Mouse (Mus musculus): ENCODE measurements at regions not wholly inside any gene's neighbourhood (a gene's known extent, or its start where the extent isn't known, plus 50 kb on each side); places are given as distances from the start of the nearest gene placed in this dataset.
"Not testable (repeated sequence)": the region's sequence is repeated elsewhere in the genome, so short reads cannot be mapped to it uniquely, and the experiment has no call there.

GRCm38 (mm10) chr14:102199430-102199829 is 469.7 kb downstream of the Lmo7 start:
- Histone ChIP-seq H3K9ac (replicated peaks) (no peak overlapping the region), H3K4me1 (no peaks in the 10 kb centered on the region), H3K4me2 (no peak overlapping the region), H3K27ac (replicated peaks) (no peak overlapping the region), H3K4me3 (replicated peaks) (no peak overlapping the region), H3K9me3 (replicated peaks) (no peaks in the 10 kb centered on the region), H3K36me3 (no peaks in the 10 kb centered on the region), H3K27me3 (replicated peaks) (no peaks in the 10 kb centered on the region)
- ATAC-seq (ENCODE audit: low FRiP score) = no peak
- 90% methylated on average over 6 of the region's 6 CpGs for WGBS

- 67% methylated on average over 1 of the region's 1 CpGs for WGBS
- no peak overlapping the region for H3K4me2 ChIP-seq
- no peaks in the 10 kb centered on the region for H3K27me3 ChIP-seq (replicated peaks)
- no peaks in the 10 kb centered on the region for H3K36me3 ChIP-seq
- ATAC-seq (ENCODE audit: low FRiP score) = no peak
- no peak overlapping the region for H3K27ac ChIP-seq (replicated peaks)
- no peaks in the 10 kb centered on the region for H3K9me3 ChIP-seq (replicated peaks)
- H3K4me1 ChIP-seq = no peaks in the 10 kb centered on the region
- H3K4me3 ChIP-seq (replicated peaks) = no peak overlapping the region
- H3K9ac ChIP-seq (replicated peaks) = no peak overlapping the region
These were observed 461.0 kb downstream of the Lmo7 start for GRCm38 (mm10) chr14:102190786-102191185.

GRCm38 (mm10) chr14:102181269-102181668 is 451.5 kb downstream of the Lmo7 start:
- Histone ChIP-seq H3K36me3 (no peaks in the 10 kb centered on the region), H3K27me3 (replicated peaks) (no peaks in the 10 kb centered on the region), H3K4me1 (no peaks in the 10 kb centered on the region), H3K4me2 (no peak overlapping the region), H3K9ac (replicated peaks) (no peak overlapping the region), H3K27ac (replicated peaks) (no peak overlapping the region), H3K9me3 (replicated peaks) (no peaks in the 10 kb centered on the region), H3K4me3 (replicated peaks) (no peak overlapping the region)
- 87% methylated on average over 3 of the region's 3 CpGs for WGBS
- ATAC-seq (ENCODE audit: low FRiP score) = no peak

- no peaks in the 10 kb centered on the region for H3K4me1 ChIP-seq
- 84% methylated on average over 2 of the region's 2 CpGs for WGBS
- no peaks in the 10 kb centered on the region for H3K9me3 ChIP-seq (replicated peaks)
- no peak overlapping the region for H3K4me3 ChIP-seq (replicated peaks)
- no peak overlapping the region for H3K9ac ChIP-seq (replicated peaks)
- H3K4me2 ChIP-seq = no peak overlapping the region
- H3K27me3 ChIP-seq (replicated peaks) = no peaks in the 10 kb centered on the region
- no peaks in the 10 kb centered on the region for H3K36me3 ChIP-seq
- H3K27ac ChIP-seq (replicated peaks) = no peak overlapping the region
- no peak for ATAC-seq (ENCODE audit: low FRiP score)
These were observed 442.0 kb downstream of the Lmo7 start for GRCm38 (mm10) chr14:102171775-102172174.

GRCm38 (mm10) chr14:102161291-102162284 is 431.8 kb downstream of the Lmo7 start:
- Histone ChIP-seq H3K27ac (replicated peaks) (no peak overlapping the region), H3K36me3 (no peaks in the 10 kb centered on the region), H3K9me3 (replicated peaks) (no peaks in the 10 kb centered on the region), H3K4me1 (no peaks in the 10 kb centered on the region), H3K27me3 (replicated peaks) (no peaks in the 10 kb centered on the region), H3K9ac (replicated peaks) (no peak overlapping the region), H3K4me3 (replicated peaks) (no peak overlapping the region), H3K4me2 (no peak overlapping the region)
- ATAC-seq (ENCODE audit: low FRiP score) = no peak
- 74% methylated on average over 3 of the region's 3 CpGs for WGBS

- H3K4me2 ChIP-seq; H3K4me3 ChIP-seq (replicated peaks); H3K9ac ChIP-seq (replicated peaks); ATAC-seq (ENCODE audit: low FRiP score); H3K27ac ChIP-seq (replicated peaks); H3K4me1 ChIP-seq; H3K9me3 ChIP-seq (replicated peaks); H3K27me3 ChIP-seq (replicated peaks); H3K36me3 ChIP-seq: not testable (repeated sequence)
- over 99% methylated on average over 4 of the region's 4 CpGs for WGBS
These were observed 420.7 kb downstream of the Lmo7 start for GRCm38 (mm10) chr14:102150410-102150809.

- no peaks in the 10 kb centered on the region for H3K4me1 ChIP-seq
- no peak overlapping the region for H3K4me3 ChIP-seq (replicated peaks)
- 19% methylated on average over 2 of the region's 2 CpGs for WGBS
- no peaks in the 10 kb centered on the region for H3K27me3 ChIP-seq (replicated peaks)
- no peaks in the 10 kb centered on the region for H3K36me3 ChIP-seq
- H3K9ac ChIP-seq (replicated peaks) = no peak overlapping the region
- no peak for ATAC-seq (ENCODE audit: low FRiP score)
- no peak overlapping the region for H3K27ac ChIP-seq (replicated peaks)
- no peaks in the 10 kb centered on the region for H3K9me3 ChIP-seq (replicated peaks)
- no peak overlapping the region for H3K4me2 ChIP-seq
These were observed 413.0 kb downstream of the Lmo7 start for GRCm38 (mm10) chr14:102142720-102143119.

GRCm38 (mm10) chr14:102138936-102139335 is 409.2 kb downstream of the Lmo7 start:
- Histone ChIP-seq H3K4me1 (no peaks in the 10 kb centered on the region), H3K4me2 (no peak overlapping the region), H3K4me3 (replicated peaks) (no peak overlapping the region), H3K27me3 (replicated peaks) (no peaks in the 10 kb centered on the region), H3K27ac (replicated peaks) (no peak overlapping the region), H3K36me3 (no peaks in the 10 kb centered on the region), H3K9ac (replicated peaks) (no peak overlapping the region), H3K9me3 (replicated peaks) (no peaks in the 10 kb centered on the region)
- 89% methylated on average over 1 of the region's 1 CpGs for WGBS
- ATAC-seq (ENCODE audit: low FRiP score) = no peak

- no peaks in the 10 kb centered on the region for H3K27me3 ChIP-seq (replicated peaks)
- H3K9ac ChIP-seq (replicated peaks) = no peak overlapping the region
- H3K27ac ChIP-seq (replicated peaks) = no peak overlapping the region
- WGBS = 53% methylated on average over 3 of the region's 3 CpGs
- ATAC-seq (ENCODE audit: low FRiP score) = no peak
- no peaks in the 10 kb centered on the region for H3K4me1 ChIP-seq
- H3K4me2 ChIP-seq = no peak overlapping the region
- H3K4me3 ChIP-seq (replicated peaks) = no peak overlapping the region
- H3K9me3 ChIP-seq (replicated peaks) = no peaks in the 10 kb centered on the region
- no peaks in the 10 kb centered on the region for H3K36me3 ChIP-seq
These were observed 388.4 kb downstream of the Lmo7 start for GRCm38 (mm10) chr14:102118166-102118565.

- Histone ChIP-seq H3K9me3 (replicated peaks) (no peaks in the 10 kb centered on the region), H3K27ac (replicated peaks) (no peak overlapping the region), H3K9ac (replicated peaks) (no peak overlapping the region), H3K4me3 (replicated peaks) (no peak overlapping the region), H3K27me3 (replicated peaks) (no peaks in the 10 kb centered on the region), H3K4me2 (no peak overlapping the region), H3K36me3 (no peaks in the 10 kb centered on the region), H3K4me1 (no peaks in the 10 kb centered on the region)
- 91% methylated on average over 3 of the region's 3 CpGs for WGBS
- ATAC-seq (ENCODE audit: low FRiP score) = no peak
These were observed 376.4 kb downstream of the Lmo7 start for GRCm38 (mm10) chr14:102106165-102106564.

GRCm38 (mm10) chr14:102094105-102094504 is 364.3 kb downstream of the Lmo7 start:
- H3K4me1 ChIP-seq = no peaks in the 10 kb centered on the region
- 32% methylated on average over 1 of the region's 1 CpGs for WGBS

GRCm38 (mm10) chr14:102092557-102092956 is 362.8 kb downstream of the Lmo7 start:
- 56% methylated on average over 6 of the region's 6 CpGs for WGBS

More at GRCm38 (mm10) chr14:102094105-102094504, 364.3 kb downstream of the Lmo7 start:
- Histone ChIP-seq H3K27ac (replicated peaks) (no peak overlapping the region), H3K4me2 (no peak overlapping the region), H3K9ac (replicated peaks) (no peak overlapping the region), H3K9me3 (replicated peaks) (no peaks in the 10 kb centered on the region), H3K4me3 (replicated peaks) (no peak overlapping the region), H3K27me3 (replicated peaks) (no peaks in the 10 kb centered on the region), H3K36me3 (no peaks in the 10 kb centered on the region)
- no peak for ATAC-seq (ENCODE audit: low FRiP score)

More at GRCm38 (mm10) chr14:102092557-102092956, 362.8 kb downstream of the Lmo7 start:
- H3K9ac ChIP-seq (replicated peaks) = no peak overlapping the region
- no peaks in the 10 kb centered on the region for H3K27me3 ChIP-seq (replicated peaks)
- no peak overlapping the region for H3K27ac ChIP-seq (replicated peaks)
- no peak overlapping the region for H3K4me3 ChIP-seq (replicated peaks)
- no peaks in the 10 kb centered on the region for H3K9me3 ChIP-seq (replicated peaks)
- ATAC-seq (ENCODE audit: low FRiP score) = no peak
- H3K4me2 ChIP-seq = no peak overlapping the region
- H3K36me3 ChIP-seq = no peaks in the 10 kb centered on the region
- H3K4me1 ChIP-seq = no peaks in the 10 kb centered on the region
